Mouse (Mus musculus) stomach, postnatal 0 days (tissue): Measurements from ENCODE around the gene Kalrn. TPM values are rescaled to one million over a fixed set of nuclear protein-coding genes. Genes with fewer than 3 reads are reported as not detected.

Experiments
- ATAC-seq: fragments of 200-750 bp; cut with Nextera tagmentation; 2 replicates; pipeline ENCODE4 v1.8.0; 2017; ENCODE audit not compliant: low FRiP score, low TSS enrichment
- DNase-seq: peaks from one replicate; pipeline ENCODE4 v3.0.0-alpha.2; 2016; ENCODE audit warnings: low spot score
- H3K27ac ChIP-seq: fragments of 300-500 bp; sonication (generic); replicated peaks from 2 replicates; pipeline ENCODE4 v1.5.1; 2014; ENCODE audit warnings: mild to moderate bottlenecking, control low read depth
- H3K27me3 ChIP-seq: fragments of 300-500 bp; sonication (generic); 2 replicates; pipeline ENCODE4 v1.6.1; 2014; ENCODE audit warnings: low read length; ENCODE audit not compliant: control insufficient read depth, insufficient read depth
- H3K36me3 ChIP-seq: fragments of 300-500 bp; sonication (generic); 2 replicates; pipeline ENCODE4 v1.6.1; 2014; ENCODE audit warnings: low read length, mixed read lengths; ENCODE audit not compliant: control insufficient read depth, insufficient read depth
- H3K4me1 ChIP-seq: fragments of 300-500 bp; sonication (generic); replicated peaks from 2 replicates; pipeline ENCODE4 v1.6.1; 2014; ENCODE audit warnings: antibody characterized with exemption; ENCODE audit not compliant: control insufficient read depth, insufficient read depth
- H3K4me2 ChIP-seq: fragments of 300-500 bp; sonication (generic); replicated peaks from 2 replicates; pipeline ENCODE4 v1.6.1; 2014; ENCODE audit warnings: low read depth, mild to moderate bottlenecking, control low read depth, moderate library complexity
- H3K4me3 ChIP-seq: fragments of 300-500 bp; sonication (generic); 2 replicates; pipeline ENCODE4 v1.5.1; 2014; ENCODE audit warnings: low read depth, low read length, control low read depth
- H3K9ac ChIP-seq: fragments of 300-500 bp; sonication (generic); 2 replicates; pipeline ENCODE4 v1.6.1; 2014; ENCODE audit warnings: mild to moderate bottlenecking, low read length, control low read depth, mixed read lengths
- H3K9me3 ChIP-seq: fragments of 300-500 bp; sonication (generic); 2 replicates; pipeline ENCODE4 v1.6.1; 2016; ENCODE audit warnings: low read length; ENCODE audit not compliant: control insufficient read depth
- CTCF ChIP-seq: IDR thresholded peaks from 2 replicates; pipeline ENCODE4 v1.5.1; 2016; ENCODE audit warnings: antibody characterized with exemption, low read depth, mild to moderate bottlenecking, moderate library complexity
- EP300 ChIP-seq: optimal IDR thresholded peaks from 2 replicates; pipeline ENCODE3; 2016; ENCODE audit warnings: antibody characterized with exemption
- WGBS: fragments of 180-500 bp; shearing (Covaris S2); extraction: QIAGEN DNeasy Blood & Tissue Kit; methylation state at CpG from one replicate; pipeline ENCODE4 v1.1.7; 2014; 5-methylcytosine and 5-hydroxymethylcytosine counted together
- polyA plus RNA-seq: library from polyadenylated mRNA; unstranded; fragments of >200 nt; fragmentation: Nextera tagmentation; extraction: Ambion mirVana; gene quantifications from 2 replicates; pipeline ENCODE4 v1.2.1, GENCODE M21; 2015

Gene Kalrn
- polyA plus RNA-seq, 1 experiment from 2014 or later, result 14.4 TPM

DNA sequence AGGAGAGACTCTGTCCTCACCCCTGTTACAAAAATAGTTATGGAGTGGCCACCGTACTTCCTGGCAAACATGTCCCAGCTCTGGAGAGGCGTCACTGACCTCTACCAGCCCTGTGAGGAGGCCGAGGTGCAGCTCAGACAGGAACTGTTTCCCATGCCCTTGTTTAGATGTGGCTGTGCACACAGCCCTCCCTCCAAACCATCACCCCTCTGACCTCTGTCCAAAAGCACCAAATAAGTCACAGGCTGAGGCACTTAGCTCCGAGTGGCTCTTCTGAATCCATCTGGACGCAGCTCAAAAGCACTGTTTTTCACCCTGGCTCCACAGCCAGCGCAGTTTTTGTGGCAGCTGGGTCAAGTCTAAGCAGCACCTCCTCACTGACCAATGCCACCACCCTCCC, 220.6 kb downstream of the Kalrn start:
- H3K27ac ChIP-seq, result no peak overlapping the region
- no peak overlapping the region for H3K9ac ChIP-seq
- no peaks in the 10 kb centered on the region for H3K36me3 ChIP-seq
- H3K9me3 ChIP-seq, result no peaks in the 10 kb centered on the region
- no peak overlapping the region for H3K4me3 ChIP-seq
- WGBS, result 31% methylated on average over 6 of the region's 6 CpGs
- no peak for TF ChIP-seq EP300
- TF ChIP-seq CTCF, result no peak
- no peaks in the 10 kb centered on the region for H3K4me1 ChIP-seq
- DNase-seq (no peak), ATAC-seq (peak; percentile 29; the same call in 1 of the 2 replicates)
- H3K27me3 ChIP-seq, result no peaks in the 10 kb centered on the region
- H3K4me2 ChIP-seq, result no peak overlapping the region

- no peaks in the 10 kb centered on the region for H3K27me3 ChIP-seq
- H3K4me2 ChIP-seq, result no peak overlapping the region
- 92% methylated on average over 7 of the region's 7 CpGs for WGBS
- H3K4me1 ChIP-seq, result no peaks in the 10 kb centered on the region
- no peak for TF ChIP-seq EP300
- TF ChIP-seq CTCF, result no peak
- no peak for ATAC-seq
- H3K9ac ChIP-seq, result no peak overlapping the region
- no peaks in the 10 kb centered on the region for H3K9me3 ChIP-seq
- no peak overlapping the region for H3K27ac ChIP-seq
- H3K36me3 ChIP-seq, result no peaks in the 10 kb centered on the region
- H3K4me3 ChIP-seq, result no peak overlapping the region
- no peak for DNase-seq
These were observed 221.7 kb downstream of the Kalrn start for GRCm38 (mm10) chr16:34351575-34352150.

DNA sequence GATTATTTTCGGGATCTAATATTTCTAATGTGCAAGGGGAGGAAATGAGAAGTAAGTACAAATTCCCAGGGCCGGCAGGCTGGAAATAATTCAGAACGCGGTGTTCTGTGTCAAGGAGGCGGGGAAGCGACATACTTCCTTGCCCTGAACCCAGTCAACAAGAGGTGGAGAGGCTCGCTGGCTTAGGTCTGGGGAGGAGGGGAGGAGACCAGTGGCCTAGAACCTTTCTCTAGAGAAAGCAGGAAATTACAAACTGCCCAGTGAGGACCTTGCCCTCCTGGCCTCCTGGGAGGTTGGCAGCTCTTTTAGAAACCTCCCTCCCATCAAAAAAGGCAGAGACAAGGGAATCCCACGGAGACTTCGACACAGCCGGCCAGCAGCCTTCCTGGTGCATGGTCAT, 225.8 kb downstream of the Kalrn start:
- Histone ChIP-seq H3K27me3 (no peaks in the 10 kb centered on the region), H3K27ac (no peak overlapping the region), H3K4me3 (no peak overlapping the region), H3K4me2 (no peak overlapping the region), H3K9me3 (no peaks in the 10 kb centered on the region), H3K4me1 (no peaks in the 10 kb centered on the region), H3K9ac (no peak overlapping the region), H3K36me3 (no peaks in the 10 kb centered on the region)
- WGBS, result 71% methylated on average over 10 of the region's 10 CpGs
- TF ChIP-seq EP300, result no peak
- no peak for TF ChIP-seq CTCF
- DNase-seq, result no peak
- ATAC-seq, result no peak

DNA sequence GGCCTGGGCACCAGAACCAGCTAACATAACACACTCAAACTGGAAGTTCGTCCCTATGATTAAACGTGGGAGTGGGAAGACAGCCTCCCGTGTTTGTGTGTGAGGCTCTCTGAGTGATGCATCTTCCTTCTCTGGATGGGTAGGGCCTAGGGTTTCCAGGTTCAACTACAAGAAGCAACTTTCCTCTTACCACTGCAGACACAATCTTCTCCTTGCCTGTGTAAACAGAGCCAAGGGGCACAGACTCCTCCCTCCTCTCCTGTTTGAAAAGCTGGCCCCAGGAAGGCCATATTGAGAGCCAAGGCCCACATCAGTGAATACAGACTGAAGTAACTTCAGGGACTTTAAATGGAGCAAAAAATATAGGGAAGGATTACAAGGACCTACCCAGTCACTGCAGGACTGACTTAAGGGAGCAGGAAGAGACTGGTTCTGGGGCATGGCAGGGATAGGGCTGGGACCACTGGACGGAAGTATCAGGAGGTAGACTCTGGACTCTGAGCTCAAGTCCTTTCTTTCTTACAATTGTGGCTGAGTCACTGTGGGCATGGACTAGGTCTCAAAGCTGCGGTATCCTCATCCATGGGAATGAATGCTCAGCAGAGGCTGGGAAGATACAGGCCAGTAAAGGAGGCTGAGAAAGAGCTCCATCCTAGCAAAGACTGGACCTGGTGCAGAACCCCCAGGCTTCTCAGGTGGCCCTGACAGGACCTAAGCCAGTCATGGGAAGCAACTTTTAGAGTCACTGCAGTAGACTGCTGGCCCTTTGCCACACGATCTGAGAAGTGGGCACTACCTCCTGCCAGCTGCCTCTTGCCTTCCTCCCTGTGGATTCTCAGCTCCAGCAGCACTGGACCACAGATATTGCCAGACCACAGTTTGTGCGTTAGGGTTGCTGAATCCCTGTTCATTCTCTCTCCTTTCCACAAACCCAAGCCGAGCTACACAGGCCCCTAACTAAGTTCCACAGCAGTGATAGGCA, 228.1 kb downstream of the Kalrn start:
- 75% methylated on average over 8 of the region's 8 CpGs for WGBS
- TF ChIP-seq CTCF, result no peak
- TF ChIP-seq EP300, result no peak
- Histone ChIP-seq H3K36me3 (no peaks in the 10 kb centered on the region), H3K27ac (no peak overlapping the region), H3K9me3 (no peaks in the 10 kb centered on the region), H3K27me3 (no peaks in the 10 kb centered on the region), H3K4me1 (no peaks in the 10 kb centered on the region), H3K9ac (no peak overlapping the region), H3K4me2 (no peak overlapping the region), H3K4me3 (no peak overlapping the region)
- DNase-seq (peak; percentile 41), ATAC-seq (peak; percentile 95)

DNA sequence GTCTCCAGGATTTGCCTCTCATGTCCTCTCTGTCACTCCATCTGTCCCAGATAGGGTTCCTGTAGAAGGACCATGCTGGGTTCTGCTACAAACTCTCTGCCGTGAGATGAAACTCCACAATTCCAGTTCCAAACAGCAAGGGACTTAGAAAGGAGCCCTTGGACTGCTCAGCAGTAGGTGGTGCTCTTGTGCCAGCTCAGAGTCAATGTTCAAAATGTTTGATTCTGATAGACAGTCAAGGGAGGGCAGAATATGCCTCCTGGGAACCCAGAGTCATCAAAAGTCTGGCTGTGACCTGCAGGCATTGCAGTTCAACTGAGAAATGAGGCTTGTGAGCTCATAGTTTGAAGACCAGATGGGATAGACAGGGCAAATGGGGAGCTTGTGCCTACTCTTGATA, 229.4 kb downstream of the Kalrn start:
- Histone ChIP-seq H3K9ac (no peak overlapping the region), H3K36me3 (no peaks in the 10 kb centered on the region), H3K4me3 (no peak overlapping the region), H3K4me1 (no peaks in the 10 kb centered on the region), H3K9me3 (no peaks in the 10 kb centered on the region), H3K4me2 (no peak overlapping the region), H3K27me3 (no peaks in the 10 kb centered on the region), H3K27ac (no peak overlapping the region)
- ATAC-seq (no peak), DNase-seq (peak; percentile 50)
- WGBS, result 34% methylated on average over 1 of the region's 1 CpGs
- TF ChIP-seq CTCF (peak; percentile 85), EP300 (no peak)

- Histone ChIP-seq H3K9ac (no peak overlapping the region), H3K4me1 (no peaks in the 10 kb centered on the region), H3K4me2 (no peak overlapping the region), H3K9me3 (no peaks in the 10 kb centered on the region), H3K4me3 (no peak overlapping the region), H3K27me3 (no peaks in the 10 kb centered on the region), H3K36me3 (no peaks in the 10 kb centered on the region), H3K27ac (no peak overlapping the region)
- TF ChIP-seq CTCF (no peak), EP300 (no peak)
- no peak for DNase-seq
- ATAC-seq, result no peak
- 76% methylated on average over 4 of the region's 4 CpGs for WGBS
These were observed 230.2 kb downstream of the Kalrn start for GRCm38 (mm10) chr16:34343161-34343560.
